Mouse (Mus musculus): Measurements from ENCODE around the gene Coq8a.

Coq8a gene

DNA sequence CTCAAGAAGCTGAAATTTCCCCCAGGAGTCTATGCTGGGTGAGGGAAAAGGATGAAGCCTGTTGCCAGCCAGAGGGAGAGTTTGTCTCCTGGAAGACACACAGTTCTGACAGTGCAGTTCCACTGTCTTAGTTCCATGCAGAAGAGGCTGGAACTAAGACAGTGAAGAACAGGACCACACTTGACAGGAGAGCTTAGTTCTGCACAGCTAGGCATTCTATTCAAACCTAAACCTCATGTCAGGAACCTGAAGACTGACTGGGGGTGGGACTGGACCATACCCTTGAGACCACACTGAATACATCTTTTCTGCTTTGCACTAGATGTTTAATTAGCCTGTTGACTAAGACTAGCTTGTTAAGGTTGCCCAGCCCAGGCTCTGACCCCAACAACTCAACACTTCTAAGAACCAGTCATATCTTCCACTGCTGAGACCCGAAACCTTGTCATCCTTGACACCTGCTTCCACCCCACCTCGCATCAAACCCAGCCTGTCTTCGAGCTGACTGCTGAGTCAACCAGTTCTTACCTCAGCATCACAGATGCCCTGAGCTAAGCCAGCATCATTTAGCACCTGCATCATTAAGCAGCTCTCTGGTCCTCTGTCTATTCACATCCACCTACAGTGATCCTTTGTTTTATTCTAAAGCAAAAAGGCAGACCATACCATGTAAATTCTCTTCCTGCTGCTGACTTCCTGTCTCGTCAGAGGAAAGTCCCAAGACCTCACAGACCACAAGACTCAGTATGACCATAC lies at the start of gene Coq8a:
Gene Coq8a (minus strand): TSS at position 644 of the 756 bp plus-strand sequence.
- no peak for DNase-seq (ENCODE audit: low spot score in 2 of 2)

DNA sequence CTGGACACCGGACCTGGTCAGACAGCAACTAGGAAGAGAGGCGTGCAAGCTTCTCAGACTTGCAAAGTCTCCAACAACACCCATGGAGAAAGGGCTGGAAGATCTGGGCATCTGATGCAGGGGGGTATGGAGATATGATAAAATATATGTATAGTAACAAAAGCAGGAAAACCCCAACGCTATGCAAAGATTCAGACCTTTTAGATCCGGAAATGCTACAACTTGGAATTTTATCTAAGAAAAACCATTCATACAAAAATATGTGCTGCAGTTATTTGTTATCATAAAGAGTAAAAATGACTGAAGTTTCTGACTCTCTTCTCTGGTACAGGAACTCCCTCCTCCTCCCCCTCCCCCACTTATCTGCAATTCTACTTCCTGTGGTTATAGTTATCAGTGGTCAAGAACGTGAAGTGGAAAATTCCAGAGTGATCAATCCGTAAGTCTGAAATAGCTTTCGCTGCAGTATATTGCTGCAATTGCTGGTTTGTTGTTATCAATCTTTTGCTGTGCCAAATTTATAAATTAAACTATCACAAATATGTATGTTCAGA lies 49.3 kb upstream of the Coq8a start:
- DNase-seq (ENCODE audit: low spot score in 2 of 2), result no peak

- DNase-seq (ENCODE audit: low spot score in 2 of 2), result no peak
Measured at GRCm38 (mm10) chr1:180247901-180248300, 48.5 kb upstream of the Coq8a start.

DNA sequence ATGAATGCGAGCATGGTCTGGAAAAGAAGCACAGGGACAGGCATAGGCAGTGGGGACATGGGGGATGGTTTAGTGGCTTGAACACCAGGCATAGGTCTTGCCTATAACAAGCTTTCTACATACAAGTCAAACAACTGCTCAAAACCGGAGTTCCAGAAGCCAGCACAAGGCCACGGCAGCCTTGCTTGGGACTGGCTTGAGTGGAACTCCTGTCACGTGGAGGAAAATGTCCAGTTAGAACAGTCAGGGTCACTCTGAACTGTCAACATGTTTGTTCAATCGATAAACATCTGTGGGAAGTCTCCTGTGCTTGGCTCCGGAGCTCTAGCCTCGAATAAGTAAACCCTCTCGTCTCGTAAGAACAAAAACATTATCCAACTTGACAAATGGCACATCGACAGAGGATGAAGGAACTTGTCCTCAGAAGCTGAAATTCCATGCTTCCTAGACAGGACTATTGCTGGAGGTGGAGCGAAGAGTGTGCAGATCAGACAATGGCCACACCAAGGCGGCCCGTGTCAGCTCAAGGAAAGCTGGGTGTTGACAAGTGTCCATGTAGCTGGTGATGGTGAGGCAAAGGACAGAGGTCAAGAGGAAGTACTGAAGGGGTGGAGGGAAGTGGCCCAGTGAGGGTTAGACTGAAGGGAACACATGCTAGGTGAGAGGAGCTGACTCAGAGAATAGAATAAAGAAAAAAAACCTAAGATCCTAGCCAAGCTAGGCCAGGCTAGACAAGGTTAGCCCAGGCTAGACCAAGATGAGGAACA lies 46.5 kb upstream of the Coq8a start:
- DNase-seq (ENCODE audit: low spot score in 2 of 2), result no peak

- no peak for DNase-seq (ENCODE audit: low spot score in 2 of 2)
Measured at GRCm38 (mm10) chr1:180231729-180232128, 32.3 kb upstream of the Coq8a start.

GRCm38 (mm10) chr1:180230580-180230979 lies 31.2 kb upstream of the Coq8a start:
- no peak for DNase-seq (ENCODE audit: low spot score in 2 of 2)

DNA sequence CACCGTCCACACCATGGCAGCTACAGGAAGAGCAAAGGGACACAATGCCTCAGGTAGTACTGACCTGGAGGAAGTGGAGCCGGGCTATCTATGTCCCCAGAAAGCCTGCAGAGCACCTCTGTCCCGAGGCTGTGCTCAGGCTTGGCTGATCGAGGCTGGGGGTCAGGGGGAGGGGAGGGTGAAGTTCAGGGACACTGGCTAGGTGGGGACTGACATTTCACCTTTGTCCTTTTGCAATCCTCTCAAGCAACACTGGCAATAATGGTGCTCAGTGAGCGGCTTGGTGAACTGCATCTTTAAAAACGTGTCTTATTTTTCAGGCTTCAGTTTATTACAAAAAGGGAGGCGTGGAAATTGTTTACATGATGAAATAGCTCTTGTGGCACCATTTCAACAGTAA lies 30.5 kb upstream of the Coq8a start:
- DNase-seq (ENCODE audit: low spot score in 2 of 2), result no peak

DNA sequence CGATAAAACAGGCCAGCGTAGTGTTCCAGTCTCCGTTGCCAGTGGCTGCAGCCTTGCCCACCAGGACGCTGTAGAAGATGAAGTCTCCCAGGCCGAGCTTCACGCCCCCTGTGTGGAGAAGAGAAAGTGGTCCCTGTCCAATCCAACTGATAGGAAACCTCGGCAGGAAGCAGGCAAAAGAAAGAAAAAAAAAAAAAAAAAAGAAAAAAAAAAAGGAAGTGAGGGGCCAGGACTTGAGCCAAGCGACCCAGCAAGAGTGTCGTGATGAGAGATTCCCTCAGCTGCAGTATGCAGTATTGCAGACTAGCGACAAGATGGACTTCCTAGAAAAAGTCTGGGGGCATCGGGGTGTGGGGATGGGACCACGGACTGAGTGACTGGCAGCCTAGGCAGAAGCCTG lies 29.5 kb upstream of the Coq8a start:
- no peak for DNase-seq (ENCODE audit: low spot score in 2 of 2)

GRCm38 (mm10) chr1:180226766-180227165 lies 27.4 kb upstream of the Coq8a start:
- no peak for DNase-seq (ENCODE audit: low spot score in 2 of 2)

DNA sequence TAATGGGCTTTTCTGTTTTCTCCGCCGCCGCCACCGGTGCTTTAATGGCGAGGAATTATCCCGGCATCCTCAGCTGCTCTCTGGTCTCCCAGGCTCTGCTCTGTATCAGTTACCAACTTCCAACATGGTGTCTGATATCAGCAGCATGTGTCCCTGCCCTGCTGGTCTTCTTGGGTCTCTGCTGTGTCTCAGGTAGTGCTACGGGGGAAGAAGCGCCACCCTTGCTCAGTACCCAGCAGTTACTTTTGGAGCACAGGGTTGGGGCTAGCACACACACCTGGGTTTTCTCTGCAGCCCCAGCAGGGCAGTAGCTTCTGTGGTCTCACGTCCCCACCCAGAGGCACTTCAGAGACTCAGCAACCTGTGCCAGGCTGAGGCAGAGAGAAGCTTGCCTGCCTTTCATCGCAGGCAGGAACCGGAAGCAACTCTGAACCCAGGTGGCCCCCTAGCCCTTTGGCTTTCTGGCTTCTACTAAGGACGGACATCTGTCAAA lies 26.9 kb upstream of the Coq8a start:
- DNase-seq (ENCODE audit: low spot score in 2 of 2), result no peak

DNA sequence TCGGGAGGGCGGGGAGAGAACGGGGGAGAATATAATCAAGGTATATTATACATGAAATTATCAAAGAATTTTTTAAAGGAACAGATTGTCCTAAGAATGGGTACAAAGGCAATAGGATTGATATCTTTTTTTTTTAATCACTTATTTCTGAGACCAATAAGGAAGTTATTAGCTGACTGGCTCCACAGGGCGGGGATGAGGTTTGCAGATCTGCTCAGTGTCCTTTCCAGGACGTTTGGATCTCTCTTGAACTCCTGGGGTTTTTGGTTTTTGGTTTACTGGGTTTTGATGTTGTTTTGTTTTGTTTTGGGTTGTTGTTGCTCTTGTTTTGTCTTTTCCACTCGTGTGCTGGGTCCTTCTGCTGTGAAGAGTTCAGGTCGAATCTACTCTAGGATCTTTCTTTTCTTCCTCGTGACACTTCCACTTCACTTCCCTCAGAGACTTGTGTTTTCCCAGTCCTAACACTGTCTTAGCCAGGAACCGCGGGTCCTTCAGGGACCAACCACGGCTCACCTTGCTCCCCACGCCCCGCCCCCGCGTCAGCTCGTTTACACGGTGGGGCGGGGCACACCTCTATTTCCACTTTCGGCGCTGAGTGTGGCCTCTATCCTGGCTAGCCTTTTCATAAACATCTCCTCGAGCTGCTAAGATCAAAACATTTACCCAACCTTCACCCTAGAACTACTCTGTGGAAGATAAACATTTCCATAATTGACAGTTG lies 26.3 kb upstream of the Coq8a start:
- peak in 1 of 2 experiments; percentile 32 for DNase-seq (ENCODE audit: low spot score in 2 of 2)

GRCm38 (mm10) chr1:180222007-180222406 lies 22.6 kb upstream of the Coq8a start:
- no peak for DNase-seq (ENCODE audit: low spot score in 2 of 2)

- DNase-seq (ENCODE audit: low spot score in 2 of 2), result no peak
Measured at GRCm38 (mm10) chr1:180220791-180221542, 21.6 kb upstream of the Coq8a start.

DNA sequence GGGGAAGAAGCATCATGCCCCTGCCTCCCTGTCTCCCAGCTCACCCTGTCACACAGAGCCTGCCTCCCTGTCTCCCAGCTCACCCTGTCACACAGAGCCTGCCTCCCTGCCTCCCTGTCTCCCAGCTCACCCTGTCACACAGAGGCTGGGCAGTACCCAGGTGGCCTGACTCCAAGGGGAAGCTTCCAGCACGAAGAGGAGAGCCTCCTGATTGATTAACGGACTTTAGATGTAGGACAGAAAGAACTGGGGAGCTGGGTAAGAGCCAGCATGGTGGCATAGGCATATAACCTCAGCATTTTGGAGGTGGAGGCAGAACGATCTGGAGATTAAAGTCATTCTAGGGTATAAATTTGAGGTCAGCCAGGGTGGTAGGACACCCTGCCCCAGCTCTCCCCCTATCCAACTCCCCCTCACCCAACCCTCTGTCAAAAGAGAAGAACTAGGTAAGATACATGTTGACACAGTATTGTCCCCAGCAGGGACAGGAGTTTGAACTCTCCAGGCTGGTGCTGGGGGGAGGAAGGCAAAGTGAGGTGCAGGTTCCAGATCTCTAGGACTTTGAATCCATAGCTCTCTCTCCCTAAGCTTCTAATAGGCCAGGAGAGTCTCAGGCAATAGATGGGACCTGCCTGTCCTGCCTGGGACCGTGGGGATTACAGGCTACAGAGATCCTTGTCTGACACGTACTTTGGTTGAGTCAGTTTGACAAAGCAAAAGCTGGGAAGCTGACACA lies 17.3 kb upstream of the Coq8a start:
- no peak for DNase-seq (ENCODE audit: low spot score in 2 of 2)

GRCm38 (mm10) chr1:180215044-180215443 lies 15.6 kb upstream of the Coq8a start:
- DNase-seq (ENCODE audit: low spot score in 2 of 2), result peak in 1 of 2 experiments; percentile 58

- DNase-seq (ENCODE audit: low spot score in 2 of 2), result no peak
Measured at GRCm38 (mm10) chr1:180212911-180213310, 13.5 kb upstream of the Coq8a start.

GRCm38 (mm10) chr1:180210781-180211271 lies 11.4 kb upstream of the Coq8a start:
- no peak for DNase-seq (ENCODE audit: low spot score in 2 of 2)

DNA sequence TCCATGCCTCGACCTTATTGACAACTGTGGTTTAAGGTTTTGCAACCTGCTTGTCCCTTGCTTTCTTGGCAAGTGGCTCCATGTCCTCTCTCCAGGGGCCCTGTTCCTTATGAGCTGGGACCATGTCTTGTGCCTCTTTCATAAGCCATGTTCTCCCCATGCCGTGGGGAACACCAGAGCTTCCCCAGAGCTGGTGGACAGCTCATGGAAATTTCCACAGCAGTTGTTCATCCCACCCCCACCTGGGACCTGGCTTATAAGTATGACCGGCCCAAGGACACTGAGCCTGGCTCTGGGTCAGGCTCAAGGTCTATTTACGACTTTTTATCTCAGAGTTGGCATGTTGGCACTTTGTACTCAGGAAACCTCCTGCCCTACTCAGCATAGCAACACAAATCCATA lies 10.6 kb upstream of the Coq8a start:
- no peak for DNase-seq (ENCODE audit: low spot score in 2 of 2)

- DNase-seq (ENCODE audit: low spot score in 2 of 2), result no peak
Measured at GRCm38 (mm10) chr1:180208370-180208769, 9.0 kb upstream of the Coq8a start.

- DNase-seq (ENCODE audit: low spot score in 2 of 2), result no peak
Measured at GRCm38 (mm10) chr1:180200722-180201121, 1.3 kb upstream of the Coq8a start.
